Mouse (Mus musculus): ENCODE results near the gene Ppfia2.

DNA sequence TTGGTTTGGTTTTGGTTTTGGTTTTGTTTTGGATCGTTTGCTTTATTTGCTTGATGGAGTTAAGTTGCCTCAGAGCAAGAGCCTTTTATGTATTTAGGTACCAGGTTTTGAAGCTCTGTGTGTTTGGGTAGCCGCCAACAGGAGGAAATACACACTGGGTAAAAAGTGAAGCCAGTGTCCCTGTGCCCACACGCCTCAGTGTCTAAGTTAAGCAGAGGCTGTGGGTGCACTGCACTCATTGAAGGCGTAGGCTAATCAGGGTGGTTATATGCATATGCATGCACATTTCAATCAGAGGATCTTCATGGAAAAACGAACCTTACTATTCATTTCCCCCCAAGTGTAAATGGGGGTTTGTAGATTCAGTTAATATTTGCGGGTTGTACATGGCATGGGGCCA lies 290.9 kb downstream of the Ppfia2 start:
- no peak for TF ChIP-seq CTCF (IDR thresholded peaks at IDR 0.05; ENCODE audit: control insufficient read depth, insufficient read depth, low read length)
- TF ChIP-seq POLR2A (IDR thresholded peaks at IDR 0.05; ENCODE audit: borderline replicate concordance, control insufficient read depth, low read depth, low read length), result no peak
